Mouse (Mus musculus) liver, embryonic 15.5 days (tissue): ENCODE measurements around the gene Efcab6. TPM values are rescaled to one million over a fixed set of nuclear protein-coding genes. Genes with fewer than 3 reads are reported as not detected.

Experiments
- ATAC-seq: fragments of 200-750 bp; cut with Nextera tagmentation; 2 replicates; pipeline ENCODE4 v1.8.0; 2017; ENCODE audit warnings: moderate number of reproducible peaks, mild to moderate bottlenecking, moderate library complexity; ENCODE audit not compliant: insufficient read depth
- H3K27ac ChIP-seq: fragments of 300-500 bp; sonication (generic); replicated peaks from 2 replicates; pipeline ENCODE4 v1.5.1; 2015; ENCODE audit warnings: mild to moderate bottlenecking, inconsistent platforms
- H3K27me3 ChIP-seq: fragments of 300-500 bp; sonication (generic); 2 replicates; pipeline ENCODE4 v1.6.1; 2015; ENCODE audit warnings: mild to moderate bottlenecking, inconsistent platforms
- H3K36me3 ChIP-seq: fragments of 300-500 bp; sonication (generic); replicated peaks from 2 replicates; pipeline ENCODE4 v1.6.1; 2015; ENCODE audit warnings: moderate library complexity, mild to moderate bottlenecking, inconsistent platforms
- H3K4me1 ChIP-seq: fragments of 300-500 bp; sonication (generic); replicated peaks from 2 replicates; pipeline ENCODE4 v1.6.1; 2015; ENCODE audit warnings: inconsistent platforms
- H3K4me2 ChIP-seq: fragments of 300-500 bp; sonication (generic); 2 replicates; pipeline ENCODE4 v1.6.1; 2015; ENCODE audit warnings: moderate library complexity, mild to moderate bottlenecking, inconsistent platforms
- H3K4me3 ChIP-seq: fragments of 300-500 bp; sonication (generic); replicated peaks from 2 replicates; pipeline ENCODE4 v1.5.1; 2015; ENCODE audit warnings: mild to moderate bottlenecking, inconsistent platforms
- H3K9ac ChIP-seq: fragments of 300-500 bp; sonication (generic); 2 replicates; pipeline ENCODE4 v1.6.1; 2015; ENCODE audit warnings: moderate library complexity, mild to moderate bottlenecking, inconsistent platforms
- H3K9me3 ChIP-seq: fragments of 300-500 bp; sonication (generic); replicated peaks from 2 replicates; pipeline ENCODE4 v1.6.1; 2016; ENCODE audit warnings: inconsistent platforms
- WGBS: fragments of 180-500 bp; shearing (Covaris S2); methylation state at CpG from one replicate; pipeline ENCODE4 v1.1.7; 2015; ENCODE audit warnings: mixed read lengths; ENCODE audit not compliant: insufficient replicate concordance; 5-methylcytosine and 5-hydroxymethylcytosine counted together
- polyA plus RNA-seq: library from polyadenylated mRNA; unstranded; fragments of >200 nt; fragmentation: Nextera tagmentation; extraction: Ambion mirVana; gene quantifications from 2 replicates; pipeline ENCODE4 v1.2.1, GENCODE M21; 2015

The Efcab6 gene
- polyA plus RNA-seq, 1 experiment from 2014 or later = not detected

DNA sequence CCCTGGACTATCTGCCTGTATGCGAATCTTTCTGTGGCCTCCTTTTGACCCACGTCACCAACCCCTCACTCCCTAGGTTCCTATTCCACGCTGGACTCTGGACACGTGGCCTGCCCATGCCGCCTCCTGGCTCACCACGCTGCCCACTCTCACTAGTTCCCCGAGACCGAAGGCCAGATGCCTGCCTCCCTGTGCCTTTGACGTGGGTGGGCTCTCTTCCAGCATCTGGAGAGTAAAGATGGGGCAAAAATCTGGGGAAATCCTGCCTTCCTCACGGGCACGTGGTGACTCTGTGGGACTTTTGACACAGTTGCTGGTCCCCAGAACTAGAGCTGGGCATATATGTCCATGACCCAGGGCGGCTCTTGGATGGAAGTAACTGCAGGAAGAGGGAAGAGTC, 222.8 kb downstream of the Efcab6 start:
- no peaks in the 10 kb centered on the region for H3K4me1 ChIP-seq
- no peak overlapping the region for H3K9ac ChIP-seq
- no peak for ATAC-seq
- no peaks in the 10 kb centered on the region for H3K9me3 ChIP-seq
- H3K27ac ChIP-seq = no peak overlapping the region
- H3K27me3 ChIP-seq = no peaks in the 10 kb centered on the region
- 70% methylated on average over 12 of the region's 12 CpGs for WGBS
- H3K4me2 ChIP-seq = no peak overlapping the region
- no peaks in the 10 kb centered on the region for H3K36me3 ChIP-seq
- H3K4me3 ChIP-seq = no peak overlapping the region

DNA sequence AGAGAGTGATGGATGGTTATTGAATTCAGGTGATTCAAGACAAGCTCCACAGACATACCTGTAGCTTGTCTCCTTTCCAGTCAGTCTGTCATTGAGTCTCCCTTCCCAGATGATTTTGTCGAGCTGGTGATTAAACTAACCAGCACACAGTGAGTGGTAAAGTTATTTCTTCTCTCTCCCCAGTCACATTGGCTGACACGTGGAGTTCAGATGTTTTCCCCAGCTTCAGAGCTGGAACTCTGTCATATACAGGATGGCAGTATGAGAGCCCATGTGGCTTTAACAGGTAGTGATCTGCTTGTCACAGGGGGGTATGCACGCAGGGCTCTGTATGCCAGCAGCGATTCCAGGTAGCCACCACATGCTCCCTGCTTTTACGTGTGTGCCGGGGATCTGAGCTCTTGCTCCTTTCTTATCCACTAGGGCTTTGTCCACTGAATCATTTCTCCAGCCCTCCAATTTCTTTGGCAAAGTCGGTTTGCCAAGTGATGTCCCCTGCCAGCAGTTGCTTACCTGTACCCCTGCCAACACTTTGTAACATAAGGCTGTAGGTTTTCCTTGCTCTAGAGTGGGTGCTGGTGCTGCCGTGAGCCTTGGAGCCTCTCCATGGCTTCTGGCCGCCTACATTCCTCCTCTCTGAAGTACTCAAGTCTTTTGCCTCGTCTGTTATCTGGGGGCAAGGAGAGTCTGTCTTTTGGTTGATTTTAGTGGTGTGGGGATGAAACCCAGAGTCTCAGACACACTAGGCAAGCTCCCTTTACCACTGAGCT, 224.0 kb downstream of the Efcab6 start:
- 57% methylated on average over 10 of the region's 10 CpGs for WGBS
- H3K4me2 ChIP-seq = no peak overlapping the region

DNA sequence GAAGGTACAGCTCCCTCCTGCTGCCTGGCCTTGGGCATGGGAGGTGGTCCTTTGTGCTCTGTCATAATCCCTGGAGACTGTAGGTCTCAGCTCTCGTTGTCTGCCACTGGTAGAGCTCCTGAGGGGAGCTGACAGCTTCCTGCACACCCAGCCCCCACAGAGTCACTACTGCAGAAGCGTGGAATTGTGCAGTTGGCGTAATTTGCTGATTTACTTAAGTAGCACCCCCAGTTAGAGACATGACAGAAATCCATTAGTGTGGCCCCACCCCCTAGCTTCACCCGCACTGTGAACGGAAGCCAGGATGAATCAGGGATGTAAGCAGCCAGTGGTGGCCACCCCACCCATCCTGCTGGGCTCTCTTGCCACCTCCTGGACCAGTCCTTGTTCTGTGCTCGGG, 232.9 kb downstream of the Efcab6 start:
- Histone ChIP-seq H3K4me1 (no peaks in the 10 kb centered on the region), H3K9me3 (no peaks in the 10 kb centered on the region), H3K9ac (no peak overlapping the region), H3K27ac (no peak overlapping the region), H3K4me2 (no peak overlapping the region), H3K36me3 (no peaks in the 10 kb centered on the region), H3K4me3 (no peak overlapping the region), H3K27me3 (no peaks in the 10 kb centered on the region)
- no peak for ATAC-seq
- WGBS = 60% methylated on average over 6 of the region's 6 CpGs

More for the DNA sequence above, 224.0 kb downstream of the Efcab6 start:
- Histone ChIP-seq H3K36me3 (no peaks in the 10 kb centered on the region), H3K4me1 (no peaks in the 10 kb centered on the region), H3K9me3 (no peaks in the 10 kb centered on the region), H3K4me3 (no peak overlapping the region), H3K27ac (no peak overlapping the region), H3K27me3 (no peaks in the 10 kb centered on the region), H3K9ac (no peak overlapping the region)
- ATAC-seq = no peak

DNA sequence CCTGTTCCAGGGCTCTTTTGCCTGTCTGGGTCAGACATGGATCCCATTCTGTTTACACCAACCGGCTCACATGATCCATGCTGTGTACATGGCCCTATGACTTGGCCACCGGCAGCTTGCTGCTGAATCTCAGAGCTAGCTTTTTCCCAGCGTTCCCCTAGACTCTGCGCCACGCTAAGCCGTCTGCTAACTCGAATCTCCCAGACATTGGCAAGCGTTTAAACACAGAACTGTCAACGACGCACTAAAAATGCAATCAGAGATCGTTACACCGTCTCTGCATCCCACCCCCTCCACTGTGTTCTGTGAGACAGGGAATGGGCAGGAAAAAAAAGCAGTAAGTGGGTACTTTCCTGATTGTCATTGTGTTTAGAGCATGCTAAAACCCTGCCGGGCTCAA, 236.0 kb downstream of the Efcab6 start:
- WGBS = 69% methylated on average over 13 of the region's 13 CpGs

DNA sequence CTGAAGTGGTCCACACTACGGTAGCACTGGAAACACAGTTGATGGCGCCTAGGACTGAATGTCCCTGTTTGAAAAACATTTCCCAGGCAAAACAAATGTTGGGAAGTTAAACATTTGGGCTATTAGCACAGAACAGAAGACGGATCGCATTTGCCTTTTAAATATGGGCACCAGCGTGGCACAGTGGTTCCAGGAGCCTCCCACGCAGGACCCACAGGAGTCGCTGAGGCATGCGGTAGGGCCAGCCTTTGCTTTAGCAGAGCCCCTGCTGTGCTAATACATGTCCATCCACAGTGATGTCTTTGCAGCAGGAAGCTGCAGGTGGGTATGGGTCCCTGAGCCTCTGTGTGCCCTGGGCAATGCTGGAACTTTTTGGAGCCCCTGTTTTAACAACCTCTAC, 237.2 kb downstream of the Efcab6 start:
- no peak overlapping the region for H3K4me3 ChIP-seq
- H3K4me2 ChIP-seq = no peak overlapping the region
- no peak overlapping the region for H3K27ac ChIP-seq
- no peaks in the 10 kb centered on the region for H3K36me3 ChIP-seq
- WGBS = 68% methylated on average over 8 of the region's 8 CpGs
- H3K4me1 ChIP-seq = no peaks in the 10 kb centered on the region
- ATAC-seq = no peak
- H3K9ac ChIP-seq = no peak overlapping the region
- H3K27me3 ChIP-seq = no peaks in the 10 kb centered on the region
- no peaks in the 10 kb centered on the region for H3K9me3 ChIP-seq

More for the DNA sequence above, 236.0 kb downstream of the Efcab6 start:
- no peak overlapping the region for H3K4me3 ChIP-seq
- H3K36me3 ChIP-seq = no peaks in the 10 kb centered on the region
- H3K27ac ChIP-seq = no peak overlapping the region
- no peak for ATAC-seq
- H3K9me3 ChIP-seq = no peaks in the 10 kb centered on the region
- H3K4me1 ChIP-seq = no peaks in the 10 kb centered on the region
- H3K9ac ChIP-seq = no peak overlapping the region
- no peak overlapping the region for H3K4me2 ChIP-seq
- no peaks in the 10 kb centered on the region for H3K27me3 ChIP-seq

Other genes starting within 250 kb of the Efcab6 start
- gene Sult4a1, start 40.4 kb upstream of the Efcab6 start, polyA plus RNA-seq = 0.06 and 0.08 TPM in 2 replicates
- 0.12 TPM in 1 of 2 replicates, not detected in the other for gene Pnpla5, start 57.8 kb upstream of the Efcab6 start, polyA plus RNA-seq
- 2.6 and 3.7 TPM in 2 replicates for gene Pnpla3, start 102.5 kb upstream of the Efcab6 start, polyA plus RNA-seq
- 68.0 and 71.0 TPM in 2 replicates for gene Samm50, start 126.9 kb upstream of the Efcab6 start, polyA plus RNA-seq
- gene Parvb, start 166.7 kb upstream of the Efcab6 start, polyA plus RNA-seq = 5.3 and 6.1 TPM in 2 replicates